Mouse (Mus musculus): Measurements from ENCODE around the gene Tmem198b. TPM values are rescaled to one million over a fixed set of nuclear protein-coding genes. Genes with fewer than 3 reads are reported as not detected.

Gene Tmem198b
- polyA plus RNA-seq (2014; fragmentation: Nextera tagmentation; extraction: Ambion mirVana): 13.3 and 14.8 TPM in 2 replicates

DNA sequence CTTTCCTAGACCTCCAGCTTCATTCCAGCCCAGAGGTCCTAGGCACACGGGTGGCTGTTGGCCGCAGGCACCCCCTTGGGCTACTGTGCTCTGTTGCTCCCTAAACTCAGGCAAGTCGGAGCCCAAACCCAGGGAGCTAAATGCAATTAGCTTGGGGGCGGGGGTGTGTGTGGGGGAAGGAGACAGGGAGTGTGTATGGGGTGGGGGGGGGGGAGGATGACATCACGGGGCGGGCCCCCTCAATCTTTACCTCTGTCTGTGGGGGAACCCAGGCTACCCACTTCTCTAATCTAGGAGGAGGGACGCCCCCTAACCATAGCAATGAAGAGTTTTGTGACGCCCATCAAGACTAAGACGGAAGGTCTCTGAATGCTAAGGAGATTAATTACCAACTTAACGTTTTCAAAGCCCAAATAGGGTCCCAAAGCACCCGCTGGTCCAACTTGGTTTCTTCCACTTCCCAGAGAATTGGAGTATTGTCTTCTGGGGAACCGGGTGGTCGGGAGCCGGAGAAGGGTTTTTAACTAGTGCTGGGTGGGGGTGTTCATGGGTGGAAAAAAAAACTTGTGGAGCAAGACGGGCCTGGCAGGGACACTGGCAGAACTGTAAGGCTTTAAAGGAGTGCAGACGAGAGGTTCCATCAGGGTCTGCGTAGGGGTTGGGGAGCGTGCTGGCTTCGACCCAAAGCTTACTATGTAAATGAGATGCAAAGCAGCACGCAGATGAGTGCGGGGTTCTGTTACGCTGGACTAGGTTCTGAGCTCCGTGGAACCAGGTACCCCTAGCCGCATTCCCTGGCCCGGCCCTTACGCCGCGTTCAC is at the start of gene Tmem198b:
Gene Tmem198b, minus strand, starts transcription at position 100 of the 821 bp plus-strand sequence.
- peak; percentile 79 for DNase-seq (ENCODE audit: low spot score)
- Histone ChIP-seq H3K4me2 (replicated peaks) (peak within 1 kb of the TSS; percentile 74), H3K27ac (peak within 1 kb of the TSS; percentile 94), H3K9me3 (ENCODE audit: control insufficient read depth, low read length) (no peaks in the 10 kb centered on the region), H3K4me3 (replicated peaks; ENCODE audit: low read length) (peak within 1 kb of the TSS; percentile 49), H3K9ac (peak within 1 kb of the TSS; percentile 75), H3K4me1 (replicated peaks; ENCODE audit: control insufficient read depth, insufficient read depth, low read length) (peaks cover 49% of the 10 kb centered on the region), H3K36me3 (replicated peaks; ENCODE audit: control insufficient read depth, insufficient read depth) (peaks cover 34% of the 10 kb centered on the region), H3K27me3 (ENCODE audit: control insufficient read depth, insufficient read depth, low read length) (no peaks in the 10 kb centered on the region)
- peak; percentile 72 for ATAC-seq (ENCODE audit: low FRiP score)
- under 1% methylated on average over 28 of the region's 28 CpGs for WGBS

DNA sequence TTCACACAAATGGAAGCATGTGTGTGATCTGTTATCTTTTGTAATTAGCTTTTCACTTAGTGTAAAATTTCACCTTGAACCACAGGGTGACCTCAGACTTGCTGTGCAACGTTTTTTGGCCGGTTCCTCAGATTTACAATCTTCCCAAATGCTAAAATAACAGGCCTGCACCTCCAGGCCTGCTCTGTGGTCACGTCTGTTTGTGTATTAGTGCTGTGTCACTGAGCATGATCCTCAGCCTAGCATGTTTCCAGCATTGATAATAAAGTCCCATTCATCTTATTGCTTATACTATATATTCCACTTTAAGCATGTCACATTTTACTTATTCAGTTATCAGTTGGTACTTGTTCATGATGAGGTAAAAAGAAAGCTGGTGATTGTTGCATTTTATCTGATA is 46.2 kb upstream of the Tmem198b start:
- H3K36me3 ChIP-seq (replicated peaks; ENCODE audit: control insufficient read depth, insufficient read depth): peaks cover 69% of the 10 kb centered on the region

DNA sequence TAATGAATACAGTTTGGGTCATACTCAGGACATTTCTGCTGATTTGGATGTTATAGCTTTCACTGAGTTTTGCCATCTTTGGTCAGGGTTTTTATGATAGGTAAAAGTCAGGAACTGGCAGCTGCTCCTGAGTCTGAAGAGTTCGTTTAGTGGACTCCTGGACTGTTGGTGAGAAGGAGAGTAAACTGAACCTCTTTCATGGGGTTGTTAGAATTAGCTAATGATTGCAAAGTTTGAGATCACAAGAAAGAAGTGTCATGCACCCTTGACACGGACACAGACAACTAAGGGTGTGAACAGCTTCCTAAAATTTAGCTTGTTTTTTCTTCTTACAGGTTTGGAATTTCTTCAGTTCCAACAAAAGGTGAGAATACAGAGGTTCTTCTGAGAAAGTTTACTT is 44.3 kb upstream of the Tmem198b start:
- Histone ChIP-seq H3K4me1 (replicated peaks; ENCODE audit: control insufficient read depth, insufficient read depth, low read length) (no peaks in the 10 kb centered on the region), H3K9ac (no peak overlapping the region), H3K27me3 (ENCODE audit: control insufficient read depth, insufficient read depth, low read length) (no peaks in the 10 kb centered on the region), H3K4me2 (replicated peaks) (no peak overlapping the region), H3K4me3 (replicated peaks; ENCODE audit: low read length) (no peak overlapping the region), H3K9me3 (ENCODE audit: control insufficient read depth, low read length) (no peaks in the 10 kb centered on the region), H3K36me3 (replicated peaks; ENCODE audit: control insufficient read depth, insufficient read depth) (peaks cover 74% of the 10 kb centered on the region), H3K27ac (no peak overlapping the region)
- ATAC-seq (ENCODE audit: low FRiP score) (no peak), DNase-seq (ENCODE audit: low spot score) (no peak)
- 84% methylated on average over 2 of the region's 2 CpGs for WGBS

More for the DNA sequence above, 46.2 kb upstream of the Tmem198b start:
- ATAC-seq (ENCODE audit: low FRiP score) (no peak), DNase-seq (ENCODE audit: low spot score) (no peak)
- H3K27ac ChIP-seq: no peak overlapping the region
- H3K4me3 ChIP-seq (replicated peaks; ENCODE audit: low read length): no peak overlapping the region
- H3K4me2 ChIP-seq (replicated peaks): no peak overlapping the region
- H3K4me1 ChIP-seq (replicated peaks; ENCODE audit: control insufficient read depth, insufficient read depth, low read length): no peaks in the 10 kb centered on the region
- no peaks in the 10 kb centered on the region for H3K9me3 ChIP-seq (ENCODE audit: control insufficient read depth, low read length)
- no peaks in the 10 kb centered on the region for H3K27me3 ChIP-seq (ENCODE audit: control insufficient read depth, insufficient read depth, low read length)
- H3K9ac ChIP-seq: no peak overlapping the region
- 77% methylated on average over 3 of the region's 3 CpGs for WGBS

DNA sequence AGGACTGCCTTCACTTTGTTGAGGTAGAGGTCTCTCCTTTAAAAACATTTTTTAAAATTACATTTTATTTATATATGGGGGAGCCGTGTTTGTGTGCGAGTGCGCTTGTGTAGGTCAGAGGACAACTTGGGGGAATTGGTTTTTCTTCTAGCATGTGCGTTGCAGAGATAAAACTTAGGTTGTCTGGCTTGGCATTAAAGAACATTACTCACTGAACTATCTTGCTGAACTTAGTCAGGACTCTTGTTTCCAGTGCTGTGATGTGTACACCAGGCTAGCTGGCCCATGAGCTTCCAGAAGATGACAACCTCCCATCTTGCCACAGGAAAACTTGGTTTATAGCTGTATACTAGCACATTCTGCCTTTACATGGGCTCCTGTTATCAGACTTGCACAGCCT is 42.5 kb upstream of the Tmem198b start:
- Histone ChIP-seq H3K9ac (no peak overlapping the region), H3K27me3 (ENCODE audit: control insufficient read depth, insufficient read depth, low read length) (no peaks in the 10 kb centered on the region), H3K4me3 (replicated peaks; ENCODE audit: low read length) (no peak overlapping the region), H3K4me2 (replicated peaks) (no peak overlapping the region), H3K27ac (no peak overlapping the region), H3K36me3 (replicated peaks; ENCODE audit: control insufficient read depth, insufficient read depth) (peaks cover 80% of the 10 kb centered on the region), H3K9me3 (ENCODE audit: control insufficient read depth, low read length) (no peaks in the 10 kb centered on the region), H3K4me1 (replicated peaks; ENCODE audit: control insufficient read depth, insufficient read depth, low read length) (no peaks in the 10 kb centered on the region)
- ATAC-seq (ENCODE audit: low FRiP score) (no peak), DNase-seq (ENCODE audit: low spot score) (no peak)
- WGBS: 96% methylated on average over 4 of the region's 4 CpGs

DNA sequence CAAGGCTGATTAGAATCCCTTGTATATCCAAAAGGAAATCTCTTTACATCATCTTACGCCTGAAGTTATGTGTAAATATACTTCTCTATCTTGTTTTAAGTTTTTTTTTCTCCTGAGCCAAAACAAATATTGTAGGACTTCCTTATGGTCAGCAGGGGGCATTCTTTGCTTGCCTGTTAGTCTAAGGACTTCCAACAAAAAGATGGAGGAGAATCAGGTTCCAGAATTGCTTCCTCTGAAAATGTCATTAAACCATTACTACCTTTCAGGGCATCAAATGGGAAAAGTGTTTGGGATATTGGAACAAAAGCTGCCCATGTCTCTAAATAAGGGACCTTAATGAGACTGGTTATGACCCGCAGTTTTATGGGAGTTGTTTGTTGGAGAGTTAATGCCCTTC is 41.3 kb upstream of the Tmem198b start:
- WGBS: 73% methylated on average over 2 of the region's 2 CpGs
- Histone ChIP-seq H3K36me3 (replicated peaks; ENCODE audit: control insufficient read depth, insufficient read depth) (peaks cover 83% of the 10 kb centered on the region), H3K27me3 (ENCODE audit: control insufficient read depth, insufficient read depth, low read length) (no peaks in the 10 kb centered on the region), H3K4me1 (replicated peaks; ENCODE audit: control insufficient read depth, insufficient read depth, low read length) (no peaks in the 10 kb centered on the region), H3K4me3 (replicated peaks; ENCODE audit: low read length) (no peak overlapping the region), H3K4me2 (replicated peaks) (no peak overlapping the region), H3K27ac (no peak overlapping the region), H3K9ac (no peak overlapping the region), H3K9me3 (ENCODE audit: control insufficient read depth, low read length) (no peaks in the 10 kb centered on the region)
- DNase-seq (ENCODE audit: low spot score) (peak; percentile 69), ATAC-seq (ENCODE audit: low FRiP score) (no peak)

DNA sequence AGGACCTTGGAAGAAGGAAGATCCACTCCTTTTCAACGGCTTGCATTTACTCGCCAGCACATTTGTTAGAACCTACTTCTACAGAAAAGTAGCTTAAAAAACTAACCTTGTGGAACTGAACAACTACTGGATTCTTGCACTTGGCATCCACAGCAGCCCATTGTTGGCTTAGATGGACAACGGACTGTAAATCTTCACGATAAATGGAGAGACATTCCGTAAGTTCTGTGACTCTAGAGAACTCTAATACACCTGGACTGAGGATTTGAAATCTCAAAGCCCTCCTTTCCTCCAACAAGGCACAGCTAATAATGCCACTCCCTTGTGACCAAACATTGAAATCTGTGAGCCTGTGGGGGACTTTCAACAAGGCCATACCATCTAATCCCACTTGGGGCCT is 39.1 kb upstream of the Tmem198b start:
- DNase-seq (ENCODE audit: low spot score) (no peak), ATAC-seq (ENCODE audit: low FRiP score) (no peak)
- peaks cover 84% of the 10 kb centered on the region for H3K36me3 ChIP-seq (replicated peaks; ENCODE audit: control insufficient read depth, insufficient read depth)

DNA sequence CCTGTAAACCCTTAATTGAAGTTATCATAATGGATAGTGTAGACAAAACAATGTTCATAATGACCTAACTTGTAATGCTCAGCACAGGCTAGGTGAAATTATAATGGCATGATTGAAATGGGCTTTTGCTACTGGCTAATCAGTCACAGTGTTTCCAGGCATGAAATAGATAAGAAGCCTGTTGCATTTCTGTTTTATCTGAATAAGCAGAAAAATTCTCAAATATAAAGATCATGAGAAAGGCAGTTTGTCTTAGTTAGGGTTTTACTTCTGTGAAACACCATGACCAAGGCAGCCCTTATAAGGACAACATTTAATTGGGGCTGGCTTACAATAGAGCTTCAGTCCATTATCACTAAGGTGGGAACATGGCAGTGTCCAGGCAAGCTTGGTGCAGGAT is 36.4 kb upstream of the Tmem198b start:
- Histone ChIP-seq H3K36me3 (replicated peaks; ENCODE audit: control insufficient read depth, insufficient read depth) (peaks cover 84% of the 10 kb centered on the region), H3K27ac (no peak overlapping the region), H3K4me3 (replicated peaks; ENCODE audit: low read length) (no peak overlapping the region), H3K9ac (no peak overlapping the region), H3K27me3 (ENCODE audit: control insufficient read depth, insufficient read depth, low read length) (no peaks in the 10 kb centered on the region), H3K9me3 (ENCODE audit: control insufficient read depth, low read length) (no peaks in the 10 kb centered on the region), H3K4me2 (replicated peaks) (no peak overlapping the region), H3K4me1 (replicated peaks; ENCODE audit: control insufficient read depth, insufficient read depth, low read length) (no peaks in the 10 kb centered on the region)
- no peak for DNase-seq (ENCODE audit: low spot score)
- ATAC-seq (ENCODE audit: low FRiP score): no peak

More for the DNA sequence above, 39.1 kb upstream of the Tmem198b start:
- Histone ChIP-seq H3K9ac (no peak overlapping the region), H3K9me3 (ENCODE audit: control insufficient read depth, low read length) (no peaks in the 10 kb centered on the region), H3K27ac (no peak overlapping the region), H3K4me2 (replicated peaks) (no peak overlapping the region), H3K4me3 (replicated peaks; ENCODE audit: low read length) (no peak overlapping the region), H3K27me3 (ENCODE audit: control insufficient read depth, insufficient read depth, low read length) (no peaks in the 10 kb centered on the region), H3K4me1 (replicated peaks; ENCODE audit: control insufficient read depth, insufficient read depth, low read length) (no peaks in the 10 kb centered on the region)
- WGBS: 97% methylated on average over 5 of the region's 5 CpGs

DNA sequence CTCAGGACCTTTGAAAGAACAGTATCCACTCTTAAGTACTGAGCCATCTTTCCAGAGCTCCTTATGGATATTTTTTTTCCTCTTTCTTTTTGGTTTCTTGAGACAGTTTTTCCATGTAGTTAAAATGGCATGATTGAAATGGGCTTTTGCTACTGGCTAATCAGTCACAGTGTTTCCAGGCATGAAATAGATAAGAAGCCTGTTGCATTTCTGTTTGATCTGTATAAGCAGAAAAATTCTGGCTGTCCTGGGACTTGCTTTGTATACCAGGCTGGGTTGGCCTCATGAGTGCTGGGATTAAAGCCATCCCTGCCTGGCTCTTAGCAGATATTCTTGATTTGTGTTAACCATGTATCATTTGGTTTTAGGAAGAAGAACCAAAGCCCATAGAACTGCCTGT is 35.3 kb upstream of the Tmem198b start:
- DNase-seq (ENCODE audit: low spot score) (no peak), ATAC-seq (ENCODE audit: low FRiP score) (no peak)

DNA sequence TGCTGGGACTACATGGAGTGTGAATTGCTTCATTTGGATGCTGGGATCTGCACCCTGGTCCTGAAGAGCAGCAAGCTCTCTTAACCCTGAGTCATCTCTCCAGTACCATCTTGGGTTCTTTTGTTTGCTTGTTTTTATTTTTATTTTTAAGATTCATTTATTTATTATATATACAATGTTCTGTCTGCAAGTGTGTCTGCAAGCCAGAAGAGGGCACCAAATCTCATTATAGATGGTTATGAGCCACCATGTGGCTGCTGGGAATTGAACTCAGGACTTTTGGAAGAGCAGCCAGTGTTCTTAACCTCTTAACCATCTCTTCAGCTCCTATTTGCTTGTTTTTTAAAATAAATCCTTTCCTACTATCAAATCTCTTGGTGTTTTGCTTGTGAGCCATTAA is 33.2 kb upstream of the Tmem198b start:
- H3K36me3 ChIP-seq (replicated peaks; ENCODE audit: control insufficient read depth, insufficient read depth): peaks cover 86% of the 10 kb centered on the region
- no peaks in the 10 kb centered on the region for H3K27me3 ChIP-seq (ENCODE audit: control insufficient read depth, insufficient read depth, low read length)
- H3K9ac ChIP-seq: no peak overlapping the region
- no peaks in the 10 kb centered on the region for H3K9me3 ChIP-seq (ENCODE audit: control insufficient read depth, low read length)
- no peak overlapping the region for H3K4me2 ChIP-seq (replicated peaks)
- H3K4me3 ChIP-seq (replicated peaks; ENCODE audit: low read length): no peak overlapping the region
- no peak for ATAC-seq (ENCODE audit: low FRiP score)
- H3K27ac ChIP-seq: no peak overlapping the region
- DNase-seq (ENCODE audit: low spot score): no peak
- H3K4me1 ChIP-seq (replicated peaks; ENCODE audit: control insufficient read depth, insufficient read depth, low read length): no peaks in the 10 kb centered on the region

More for the DNA sequence above, 35.3 kb upstream of the Tmem198b start:
- H3K4me1 ChIP-seq (replicated peaks; ENCODE audit: control insufficient read depth, insufficient read depth, low read length): no peaks in the 10 kb centered on the region
- no peak overlapping the region for H3K9ac ChIP-seq
- no peak overlapping the region for H3K4me3 ChIP-seq (replicated peaks; ENCODE audit: low read length)
- H3K4me2 ChIP-seq (replicated peaks): no peak overlapping the region
- no peak overlapping the region for H3K27ac ChIP-seq
- no peaks in the 10 kb centered on the region for H3K9me3 ChIP-seq (ENCODE audit: control insufficient read depth, low read length)
- H3K27me3 ChIP-seq (ENCODE audit: control insufficient read depth, insufficient read depth, low read length): no peaks in the 10 kb centered on the region
- peaks cover 87% of the 10 kb centered on the region for H3K36me3 ChIP-seq (replicated peaks; ENCODE audit: control insufficient read depth, insufficient read depth)
